Mouse (Mus musculus) retina, postnatal 7 days (tissue): ENCODE measurements around the gene Rfc2.
"Not testable (repeated sequence)": the region's sequence is repeated elsewhere in the genome, so short reads cannot be mapped to it uniquely, and the experiment has no call there.

Experiments
- DNase-seq: peaks from one replicate; pipeline ENCODE4 v3.0.0-alpha.2; 2012; ENCODE audit warnings: low read depth, low spot score

Rfc2 gene

DNA sequence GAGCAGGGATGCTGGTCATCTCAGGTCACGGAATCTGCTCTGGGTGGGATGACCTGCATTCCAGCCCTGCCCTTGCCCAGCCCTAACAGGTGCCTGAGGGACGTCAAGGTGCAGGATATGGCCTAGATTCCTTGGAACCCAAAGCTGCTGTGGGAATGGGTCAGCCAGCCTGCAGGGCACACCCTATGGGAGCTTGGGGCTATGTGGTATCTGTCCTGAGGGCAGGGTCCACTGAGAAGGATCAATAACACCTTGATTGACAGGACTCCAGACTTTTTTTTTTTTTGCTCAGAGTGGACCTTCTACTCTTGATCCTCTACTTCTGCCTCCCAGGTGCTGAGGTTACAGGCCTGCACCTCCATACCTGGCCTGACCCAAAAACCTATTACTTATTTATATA is 66.2 kb downstream of the Rfc2 start:
- no peak for DNase-seq

DNA sequence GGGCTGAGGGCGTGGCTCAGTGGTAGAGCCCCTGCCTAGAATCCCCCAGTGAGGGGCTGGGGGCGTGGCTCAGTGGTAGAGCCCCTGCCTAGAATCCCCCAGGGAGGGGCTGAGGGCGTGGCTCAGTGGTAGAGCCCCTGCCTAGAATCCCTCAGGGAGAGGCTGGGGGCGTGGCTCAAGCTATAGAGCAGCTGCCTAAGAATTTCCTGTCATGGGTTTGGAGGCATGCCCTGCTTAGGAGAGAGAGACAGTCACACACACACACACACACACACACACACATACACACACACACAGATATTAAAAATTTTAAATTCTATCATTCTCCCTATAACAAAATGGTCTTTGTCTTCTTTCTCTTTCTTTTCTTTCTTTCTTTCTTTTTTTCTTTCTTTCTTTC is 67.8 kb downstream of the Rfc2 start:
- DNase-seq, result not testable (repeated sequence)

DNA sequence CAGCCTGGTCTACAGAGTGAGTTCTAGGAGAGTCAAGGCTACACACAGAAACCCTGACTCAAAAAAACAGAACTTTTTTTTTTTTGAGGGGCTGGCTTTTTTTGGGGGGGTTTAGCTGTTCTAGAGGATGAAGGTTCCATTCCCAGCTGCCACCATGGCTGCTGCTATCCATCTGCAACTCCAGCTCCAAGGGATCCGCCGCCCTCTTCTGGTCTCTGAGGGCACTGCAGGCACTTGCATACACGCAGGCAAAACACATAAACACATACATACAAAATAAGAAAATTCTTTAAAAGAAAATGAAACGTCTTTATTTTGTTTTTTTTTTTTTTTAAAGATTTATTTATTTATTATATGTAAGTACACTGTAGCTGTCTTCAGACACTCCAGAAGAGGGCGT is 69.8 kb downstream of the Rfc2 start:
- DNase-seq, result no peak
